Mouse (Mus musculus) cerebellum, adult 2 months (tissue): ENCODE data around the gene Vars.

ENCODE experiments used
- CTCF ChIP-seq: fragments of 200-500 bp; IDR thresholded peaks from 2 replicates; pipeline ENCODE4 v1.5.1; 2011; ENCODE audit warnings: low read depth, mild to moderate bottlenecking, control low read depth, low read length, moderate library complexity, borderline replicate concordance; ENCODE audit not compliant: insufficient read depth
- POLR2A ChIP-seq: fragments of 200-500 bp; IDR thresholded peaks from 2 replicates; pipeline ENCODE4 v1.6.1; 2011; ENCODE audit warnings: low read length, control low read depth, borderline replicate concordance; ENCODE audit not compliant: insufficient read depth

- TF ChIP-seq CTCF (no peak), POLR2A (no peak)
These were observed 24.9 kb upstream of the Vars start for GRCm38 (mm10) chr17:34975581-34976492.
